Mouse (Mus musculus): Measurements from ENCODE around the gene Olfr368.

DNA sequence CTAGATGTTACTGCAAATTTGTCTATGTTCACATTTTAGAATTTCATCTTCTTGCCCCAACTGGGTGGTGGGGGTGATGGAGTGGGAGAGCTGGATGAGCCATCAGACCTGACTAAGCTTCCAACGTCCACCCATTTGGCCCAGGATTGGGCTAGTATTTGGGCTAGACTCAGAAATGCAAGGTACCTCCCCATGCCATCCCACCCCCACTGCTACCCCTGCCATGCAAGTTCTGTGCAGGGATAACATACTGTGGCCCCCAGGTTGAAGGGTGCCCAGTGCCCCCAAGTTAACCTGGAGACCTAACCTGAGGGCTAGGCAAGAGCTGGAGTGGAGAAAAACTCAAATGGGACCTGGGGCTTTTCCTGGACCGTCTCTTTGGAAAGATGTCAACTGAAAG lies 33.6 kb downstream of the Olfr368 start:
- no peak for TF ChIP-seq POLR2A (IDR thresholded peaks at IDR 0.05; ENCODE audit: control insufficient read depth, low read depth, low read length)
- no peak for TF ChIP-seq CTCF (IDR thresholded peaks at IDR 0.05; ENCODE audit: control insufficient read depth, insufficient read depth, insufficient replicate concordance, low read depth, low read length)
